Mouse (Mus musculus) embryonic fibroblast, embryonic 13.5 days (primary cell): ENCODE measurements around the gene Nacc2.

Source experiments
- CTCF ChIP-seq: IDR thresholded peaks from 2 replicates; pipeline ENCODE4 v1.5.1; 2011; ENCODE audit warnings: mild to moderate bottlenecking, control low read depth, low read length, moderate library complexity, borderline replicate concordance; ENCODE audit not compliant: insufficient read depth
- POLR2A ChIP-seq: IDR thresholded peaks from 2 replicates; pipeline ENCODE4 v1.6.1; 2011; ENCODE audit warnings: low read depth, mild to moderate bottlenecking, control low read depth, low read length, moderate library complexity

DNA sequence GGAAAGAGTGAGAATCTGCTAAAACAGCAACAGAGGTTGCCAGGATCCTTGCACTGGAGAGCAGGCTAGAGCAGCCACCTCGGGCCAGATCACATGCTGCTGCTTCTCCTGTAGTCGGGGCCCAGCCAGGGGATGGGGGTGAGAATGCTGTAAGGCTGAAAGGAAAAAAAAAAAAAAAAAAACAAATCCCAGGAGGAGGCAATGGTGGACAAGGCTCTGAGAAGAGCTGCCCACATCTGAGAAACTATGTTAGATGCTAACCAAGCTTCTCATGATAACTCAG lies 3.8 kb downstream of the Nacc2 start:
- TF ChIP-seq POLR2A (no peak), CTCF (no peak)
